Mouse (Mus musculus): ENCODE data around the gene Snx9.

- no peak for TF ChIP-seq CTCF (IDR thresholded peaks at IDR 0.05; ENCODE audit: low read depth, low read length)
- no peak for TF ChIP-seq TAL1 (conservative IDR thresholded peaks at IDR 0.05; ENCODE audit: low read depth, low read length)
- TF ChIP-seq GATA1 (IDR thresholded peaks at IDR 0.05; ENCODE audit: borderline replicate concordance, low read length) = no peak
- TF ChIP-seq POLR2AphosphoS5 (IDR thresholded peaks at IDR 0.05; ENCODE audit: insufficient replicate concordance, low read depth, low read length) = no peak
- TF ChIP-seq GATA2 (IDR thresholded peaks at IDR 0.05; ENCODE audit: borderline replicate concordance, low read depth, low read length) = no peak
These were observed 38.5 kb upstream of the Snx9 start for GRCm38 (mm10) chr17:5802656-5802955.

All from G1E (cell line).